Mouse (Mus musculus) right cerebral cortex, adult 18-20 months (tissue): Measurements from ENCODE around the gene Shank2.

Experiments
- DNase-seq: peaks from one replicate; pipeline ENCODE4 v3.0.0; 2022; ENCODE audit warnings: mixed read lengths

Shank2 gene

DNA sequence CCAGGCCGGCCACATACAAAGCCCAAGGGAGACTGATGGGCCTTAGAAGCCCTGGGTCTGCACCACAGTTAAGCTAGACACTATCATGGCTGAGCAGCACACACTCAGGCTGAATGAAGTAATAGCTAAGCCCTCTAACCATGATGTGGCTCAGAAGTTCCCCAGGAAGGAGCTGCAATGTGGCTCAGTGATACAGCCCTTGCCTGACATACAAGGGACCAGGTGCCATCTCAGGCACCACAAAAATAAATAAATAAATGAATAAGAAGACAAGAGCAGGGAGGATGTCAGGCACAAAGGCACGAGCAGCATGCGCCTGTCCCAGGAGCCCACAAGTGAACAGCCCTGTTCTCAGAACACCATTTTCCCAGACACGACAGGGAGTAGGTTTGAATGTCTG lies 440.2 kb downstream of the Shank2 start:
- no peak for DNase-seq

GRCm38 (mm10) chr7:144444788-144445187 lies 443.1 kb downstream of the Shank2 start:
- no peak for DNase-seq

DNA sequence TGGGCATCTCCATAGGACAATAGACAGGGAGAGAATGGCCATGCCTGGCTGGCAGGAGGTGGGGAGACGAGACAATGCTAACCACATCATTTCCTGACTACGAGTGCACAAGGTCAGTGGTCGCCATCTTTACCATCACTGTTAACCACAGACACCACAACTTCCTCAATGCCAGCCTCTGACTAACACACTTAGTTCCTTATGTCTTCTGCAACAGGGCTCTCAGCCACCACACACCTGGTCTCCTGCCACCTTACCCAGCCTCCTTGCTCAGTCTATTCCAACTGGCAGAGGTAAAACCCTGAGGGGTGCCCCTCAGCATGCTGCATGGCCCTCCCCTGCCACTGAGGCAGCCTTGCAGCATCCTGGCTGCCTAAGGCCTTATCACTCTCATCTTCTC lies 445.4 kb downstream of the Shank2 start:
- no peak for DNase-seq

DNA sequence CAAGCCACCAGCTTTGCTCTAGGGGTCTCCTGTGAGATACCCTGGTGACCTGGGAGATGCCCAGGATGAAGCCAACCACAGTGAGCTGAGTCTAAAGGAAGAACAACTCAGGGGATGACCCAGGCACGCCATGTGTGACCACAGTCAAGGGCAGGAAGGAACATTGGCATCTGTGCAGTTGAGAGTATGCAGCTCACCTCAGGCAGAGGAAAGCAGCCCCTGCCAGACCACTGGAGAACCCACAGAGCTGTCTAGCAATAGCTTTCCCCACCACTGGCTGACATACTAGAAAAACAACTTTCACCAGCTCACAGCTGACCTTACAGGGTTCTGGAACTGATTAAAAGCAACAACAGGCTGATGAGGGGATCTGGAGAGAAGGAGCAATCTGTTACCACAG lies 446.5 kb downstream of the Shank2 start:
- no peak for DNase-seq

- peak; percentile 74 for DNase-seq
Observed at GRCm38 (mm10) chr7:144449637-144450570, 448.2 kb downstream of the Shank2 start.

- DNase-seq, result no peak
Observed at GRCm38 (mm10) chr7:144450661-144451060, 448.9 kb downstream of the Shank2 start.

GRCm38 (mm10) chr7:144458881-144459280 lies 457.2 kb downstream of the Shank2 start:
- no peak for DNase-seq

GRCm38 (mm10) chr7:144461246-144461902 lies 459.6 kb downstream of the Shank2 start:
- no peak for DNase-seq

DNA sequence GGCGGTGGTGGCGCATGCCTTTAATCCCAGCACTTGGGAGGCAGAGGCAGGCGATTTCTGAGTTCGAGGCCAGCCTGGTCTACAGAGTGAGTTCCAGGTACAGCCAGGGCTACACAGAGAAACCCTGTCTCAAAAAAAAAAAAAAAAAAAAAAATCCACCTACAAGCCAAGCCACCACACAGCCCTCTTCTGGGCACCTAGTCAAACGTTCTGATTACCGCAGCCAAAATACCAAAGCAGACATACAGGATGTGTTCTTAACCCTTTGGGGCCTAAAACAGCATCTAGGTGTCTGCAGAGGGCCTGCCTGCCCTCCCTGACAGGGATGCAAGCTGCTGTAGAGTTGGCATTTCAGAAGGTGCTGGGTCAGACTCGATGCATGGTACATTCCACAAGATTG lies 460.8 kb downstream of the Shank2 start:
- no peak for DNase-seq

- DNase-seq, result no peak
Observed at GRCm38 (mm10) chr7:144468741-144469140, 467.0 kb downstream of the Shank2 start.

GRCm38 (mm10) chr7:144469181-144469641 lies 467.5 kb downstream of the Shank2 start:
- no peak for DNase-seq

- DNase-seq, result no peak
Observed at GRCm38 (mm10) chr7:144469908-144470544, 468.3 kb downstream of the Shank2 start.

- DNase-seq, result peak; percentile 92
Observed at GRCm38 (mm10) chr7:144470545-144471059, 468.9 kb downstream of the Shank2 start, which contains the start of gene Cttn. Gene Cttn (minus strand): TSS chr7:144471009.

DNA sequence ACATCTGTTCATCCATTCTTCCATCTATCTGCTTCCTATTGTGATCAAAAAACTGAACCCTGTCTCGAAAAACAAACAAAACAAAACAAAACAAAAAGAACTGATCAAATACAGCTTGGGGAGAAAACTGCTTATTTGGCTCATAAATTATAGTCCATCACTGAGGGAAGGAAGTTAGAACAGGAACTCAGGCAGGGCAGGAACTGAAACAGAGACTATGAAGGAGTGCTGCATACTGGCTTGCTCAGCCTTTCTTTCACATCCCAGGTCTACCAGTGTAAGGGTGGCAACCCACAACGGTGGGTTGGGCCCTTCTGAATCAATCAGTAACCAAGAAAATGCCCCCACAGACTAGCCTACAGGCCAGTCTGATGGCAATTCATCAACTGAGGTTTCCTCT lies 469.4 kb downstream of the Shank2 start:
- no peak for DNase-seq

DNA sequence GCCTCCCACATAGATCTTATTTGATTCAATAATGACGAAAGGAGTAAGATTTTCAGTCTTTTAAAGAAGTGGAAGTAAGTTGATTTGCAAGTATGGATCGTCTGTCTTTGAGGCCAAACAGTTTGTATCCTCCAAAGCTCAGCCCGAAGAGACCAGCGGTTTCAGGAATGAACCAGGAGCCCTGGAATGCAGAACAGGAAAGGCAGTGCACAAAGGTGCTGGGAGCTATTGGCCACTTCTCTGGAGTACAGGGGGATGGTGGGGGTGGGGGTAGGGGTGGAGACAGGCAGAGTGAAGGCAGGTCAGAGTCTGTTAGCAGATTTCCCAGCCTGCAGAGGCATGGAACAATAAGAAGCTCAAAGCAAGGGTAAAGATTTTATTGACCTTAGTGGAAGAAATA lies 471.8 kb downstream of the Shank2 start:
- DNase-seq, result no peak
